Mouse (Mus musculus): ENCODE results near the gene Tbc1d22a. TPM values are rescaled to one million over a fixed set of nuclear protein-coding genes. Genes with fewer than 3 reads are reported as not detected.

Gene Tbc1d22a
- total RNA-seq, 2 experiments from 2014 or later: 12.5 to 13.0 TPM

DNA sequence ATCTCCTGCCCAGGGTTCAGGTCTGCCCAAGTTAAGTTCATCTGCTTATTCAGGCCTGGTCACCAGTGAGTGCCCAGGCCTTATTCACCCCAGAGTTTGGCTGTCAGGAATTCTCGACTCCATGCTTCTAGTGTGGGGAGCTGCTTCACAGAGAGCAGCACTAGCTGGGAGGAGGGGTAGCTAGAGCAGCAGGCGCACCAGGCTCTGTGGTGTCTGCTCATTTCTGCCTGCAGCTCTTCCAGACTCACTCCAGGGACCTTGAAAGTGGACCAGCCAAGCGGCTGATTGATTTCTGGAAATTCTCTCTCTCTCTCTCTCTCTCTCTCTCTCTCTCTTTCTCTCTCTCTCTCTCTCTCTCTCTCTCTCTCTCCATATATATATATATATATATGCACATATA lies 146.1 kb downstream of the Tbc1d22a start:
- no peak for ATAC-seq (replicated peaks; ENCODE audit: low FRiP score, low TSS enrichment, poor library complexity, severe bottlenecking)

DNA sequence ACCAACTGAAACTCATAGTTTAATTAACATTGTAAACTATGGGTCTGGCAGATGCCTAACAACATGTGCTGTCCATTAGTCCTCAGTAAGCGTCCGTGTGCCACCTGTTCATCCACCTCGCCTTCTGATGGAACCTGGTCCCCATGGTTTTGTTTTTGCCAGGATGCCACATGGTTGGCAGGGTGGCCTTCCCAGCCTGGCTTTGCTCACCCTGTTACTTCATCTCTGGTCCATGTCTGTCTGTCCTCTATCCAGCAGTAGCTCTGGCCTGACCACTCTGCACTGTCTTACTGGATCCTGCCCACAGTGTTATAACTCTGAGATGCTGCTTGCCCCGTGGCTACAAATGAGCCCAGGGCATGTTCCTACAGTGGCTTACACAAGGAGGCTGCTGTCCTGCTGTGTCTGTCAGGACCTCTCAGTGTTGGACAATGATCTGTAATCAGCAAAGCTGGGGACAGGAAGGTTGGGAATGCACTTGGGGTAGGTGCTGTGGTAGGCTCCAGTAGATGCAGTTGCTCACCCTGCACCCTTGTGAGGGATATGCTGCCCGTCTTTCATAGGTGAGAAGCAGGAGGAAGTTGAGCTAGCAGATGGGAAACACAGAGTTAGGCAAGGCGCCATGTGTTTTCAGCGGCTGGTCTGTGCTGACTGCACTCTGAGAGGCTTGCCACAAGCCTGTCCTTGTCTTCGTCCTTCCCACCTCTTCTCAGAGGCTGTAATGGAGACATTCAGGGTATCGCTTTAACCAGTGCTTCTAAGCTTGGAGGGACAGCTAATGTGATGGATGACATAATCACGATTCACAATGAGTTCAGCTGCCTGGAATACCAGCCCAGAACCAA lies 148.3 kb downstream of the Tbc1d22a start:
- ATAC-seq (replicated peaks; ENCODE audit: low FRiP score, low TSS enrichment, poor library complexity, severe bottlenecking): no peak

DNA sequence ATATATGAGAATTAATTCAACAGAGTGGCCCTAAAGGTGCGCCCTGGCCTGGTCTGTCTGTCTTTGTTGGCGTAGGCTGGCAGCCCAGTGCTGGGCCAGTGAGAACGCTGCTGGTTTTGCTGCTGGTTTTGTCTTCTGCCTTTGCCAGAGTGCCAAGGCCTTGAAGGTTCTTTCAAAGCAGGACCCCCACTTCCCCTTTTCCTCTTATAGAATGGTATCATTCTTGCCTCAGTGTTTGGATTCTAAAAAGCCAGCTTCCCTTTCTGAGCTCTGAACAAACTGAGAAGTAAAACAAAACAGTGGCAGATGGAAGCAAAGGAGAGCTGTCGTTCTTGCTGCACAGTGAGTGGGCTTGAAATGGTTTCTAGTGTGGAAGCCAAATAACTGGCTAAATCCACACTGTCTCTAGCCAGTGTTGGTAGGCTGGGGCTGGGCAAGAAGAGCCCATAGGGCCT lies 149.6 kb downstream of the Tbc1d22a start:
- no peak for ATAC-seq (replicated peaks; ENCODE audit: low FRiP score, low TSS enrichment, poor library complexity, severe bottlenecking)

DNA sequence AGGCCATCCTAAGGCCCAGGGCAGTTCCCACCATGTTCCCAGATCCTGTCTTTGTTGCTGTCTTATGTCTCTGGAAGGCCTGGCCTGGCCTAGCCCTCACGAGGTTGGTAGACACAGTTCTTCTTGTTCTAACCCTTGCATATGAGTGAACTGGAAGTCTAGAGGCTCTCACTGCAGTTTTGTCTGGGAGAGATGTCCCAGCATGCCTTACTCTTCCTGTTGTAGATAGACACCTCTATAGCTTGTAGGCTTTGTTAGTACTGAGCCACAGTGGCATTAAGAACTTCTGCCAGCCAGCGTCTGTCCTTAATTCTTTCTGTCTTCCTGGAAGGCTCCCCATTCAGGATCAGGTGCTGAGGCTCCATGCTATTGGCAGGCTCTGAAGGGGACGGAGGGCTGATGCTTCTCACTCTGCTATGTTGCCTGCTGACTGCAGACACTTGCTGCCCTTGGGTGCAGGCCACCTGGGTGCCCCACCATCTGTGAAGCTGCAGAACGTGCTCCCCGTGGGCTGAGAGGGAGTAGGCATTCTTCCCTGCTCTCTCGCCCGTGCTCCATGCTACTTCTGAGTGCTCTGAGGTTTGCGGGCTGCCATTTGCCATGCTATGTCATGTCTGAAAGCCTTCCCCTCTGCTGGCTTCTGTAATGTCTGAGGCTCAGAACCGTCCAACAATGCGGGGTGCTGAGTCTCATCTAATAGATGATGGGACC lies 150.8 kb downstream of the Tbc1d22a start:
- ATAC-seq (replicated peaks; ENCODE audit: low FRiP score, low TSS enrichment, poor library complexity, severe bottlenecking): no peak

DNA sequence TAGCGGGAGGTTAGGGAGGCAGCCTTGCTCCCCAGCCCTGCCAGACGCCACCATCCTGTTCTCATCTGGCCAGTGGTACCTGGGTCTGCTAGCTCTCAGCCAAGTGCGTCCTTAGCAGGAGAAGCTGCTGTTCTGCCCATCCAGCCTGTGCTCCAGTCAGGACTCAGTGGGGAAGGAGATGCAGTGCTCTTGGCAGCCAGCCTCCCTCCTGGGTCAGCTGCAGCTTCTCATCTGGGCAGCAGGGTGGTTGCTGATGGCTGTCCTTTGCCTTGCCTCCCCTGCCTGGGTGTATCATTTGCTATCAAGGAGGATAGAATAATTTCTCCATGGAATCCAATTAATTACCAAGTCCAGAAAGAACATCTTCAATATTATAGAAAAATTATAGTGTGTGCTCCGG lies 152.5 kb downstream of the Tbc1d22a start:
- ATAC-seq (replicated peaks; ENCODE audit: low FRiP score, low TSS enrichment, poor library complexity, severe bottlenecking): no peak

DNA sequence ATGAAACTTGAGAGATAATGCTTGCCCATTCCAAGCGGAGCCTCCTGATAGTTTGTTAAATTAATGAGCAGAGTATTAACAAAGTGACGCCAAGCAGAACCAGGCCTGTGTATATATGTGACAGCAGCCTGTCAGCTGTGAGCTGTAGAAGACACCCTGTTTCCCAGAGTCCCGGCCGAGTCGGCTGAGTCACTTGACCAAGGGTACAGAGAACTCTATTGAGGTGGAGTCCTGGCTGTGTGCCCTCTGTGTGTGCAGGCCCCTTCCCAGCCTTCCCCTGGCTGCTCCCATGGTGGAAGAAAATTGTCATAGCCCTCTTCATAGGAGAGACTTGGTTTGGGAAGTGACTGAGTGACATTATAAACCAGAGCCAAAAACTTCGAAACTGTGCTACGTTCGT lies 153.0 kb downstream of the Tbc1d22a start:
- ATAC-seq (replicated peaks; ENCODE audit: low FRiP score, low TSS enrichment, poor library complexity, severe bottlenecking): no peak

DNA sequence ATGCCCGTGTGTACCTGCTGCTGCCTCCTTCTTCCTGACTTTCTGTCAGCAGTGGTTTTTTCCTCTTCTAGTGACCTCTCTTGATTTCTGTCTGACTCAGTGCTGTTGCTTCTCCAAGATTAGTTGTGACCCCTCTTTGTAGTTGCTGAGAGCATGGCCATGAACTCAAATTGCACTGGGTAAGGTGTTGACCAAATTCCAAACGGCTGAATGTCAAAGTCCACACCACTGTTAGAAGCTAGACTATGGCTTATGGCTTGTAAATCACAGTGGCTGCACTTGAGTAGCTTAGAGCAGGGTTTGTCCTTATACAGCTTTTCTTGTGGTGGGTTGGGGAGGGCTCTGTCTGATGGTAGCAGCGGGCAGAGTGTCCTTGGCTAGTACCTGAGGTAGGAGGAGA lies 156.6 kb downstream of the Tbc1d22a start:
- ATAC-seq (replicated peaks; ENCODE audit: low FRiP score, low TSS enrichment, poor library complexity, severe bottlenecking): no peak

DNA sequence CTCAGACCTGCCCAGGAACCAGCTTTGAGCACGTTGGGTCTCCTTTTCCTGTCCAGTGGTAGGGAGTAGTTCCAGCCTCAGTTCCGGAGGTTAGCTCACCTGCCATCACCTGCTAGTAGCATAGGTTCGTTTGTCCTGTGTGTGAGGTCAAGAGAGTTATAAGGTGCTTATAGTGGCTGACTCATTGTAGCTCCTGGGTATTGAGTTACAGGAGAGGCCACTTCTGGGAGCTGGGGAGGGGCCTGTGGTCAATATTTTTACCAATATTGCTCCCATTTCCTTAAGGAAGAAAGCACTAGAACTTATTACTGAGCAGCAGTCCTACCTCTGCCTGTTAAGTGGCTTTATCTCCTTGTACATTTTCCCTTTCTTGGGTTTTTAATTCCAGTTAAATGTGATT lies 161.0 kb downstream of the Tbc1d22a start:
- no peak for ATAC-seq (replicated peaks; ENCODE audit: low FRiP score, low TSS enrichment, poor library complexity, severe bottlenecking)

DNA sequence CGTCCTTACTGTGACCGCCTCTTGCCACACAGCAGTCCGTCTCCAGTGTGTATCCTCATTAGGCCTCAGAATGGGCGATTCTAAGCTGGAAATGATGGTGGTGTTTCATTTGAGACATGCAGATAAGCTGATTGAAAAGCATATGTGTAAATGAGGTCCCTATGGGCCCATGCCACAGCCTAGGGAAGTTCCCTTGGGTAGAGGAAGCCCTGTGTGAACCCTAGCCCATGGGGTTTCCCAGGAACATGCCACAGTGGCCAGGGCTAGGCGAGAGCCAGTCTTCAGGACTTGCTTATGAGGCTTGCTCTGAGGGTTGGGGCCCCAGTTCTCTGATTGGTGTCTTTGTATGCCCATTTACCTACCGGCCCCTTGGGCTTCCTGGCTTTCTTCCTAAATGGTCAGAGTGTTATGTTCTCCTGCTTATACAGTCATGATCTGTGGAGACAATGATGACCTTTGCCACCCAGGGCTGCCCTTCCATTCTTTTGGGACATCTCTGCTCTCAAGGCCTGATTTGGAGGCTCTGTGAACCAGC lies 161.7 kb downstream of the Tbc1d22a start:
- no peak for ATAC-seq (replicated peaks; ENCODE audit: low FRiP score, low TSS enrichment, poor library complexity, severe bottlenecking)

DNA sequence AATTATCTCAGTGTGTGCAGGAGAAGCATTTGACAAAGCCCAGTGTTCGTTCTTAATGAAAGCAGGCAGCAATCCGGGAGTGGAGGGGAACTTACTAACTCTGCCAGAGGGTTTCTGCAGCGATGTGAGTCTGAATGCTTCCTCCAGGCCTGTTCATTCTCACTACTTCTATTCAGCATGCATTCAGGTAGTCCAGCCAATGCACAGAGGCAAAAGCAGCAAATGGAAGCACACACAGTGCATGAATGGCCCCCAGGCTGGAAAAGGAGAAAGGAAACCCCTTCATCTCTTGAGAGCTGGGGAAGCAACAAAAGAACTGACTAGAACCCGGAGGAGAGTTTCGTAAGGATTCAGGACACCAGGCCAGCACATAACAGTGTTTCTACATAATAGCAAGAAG lies 169.0 kb downstream of the Tbc1d22a start:
- no peak for ATAC-seq (replicated peaks; ENCODE audit: low FRiP score, low TSS enrichment, poor library complexity, severe bottlenecking)

DNA sequence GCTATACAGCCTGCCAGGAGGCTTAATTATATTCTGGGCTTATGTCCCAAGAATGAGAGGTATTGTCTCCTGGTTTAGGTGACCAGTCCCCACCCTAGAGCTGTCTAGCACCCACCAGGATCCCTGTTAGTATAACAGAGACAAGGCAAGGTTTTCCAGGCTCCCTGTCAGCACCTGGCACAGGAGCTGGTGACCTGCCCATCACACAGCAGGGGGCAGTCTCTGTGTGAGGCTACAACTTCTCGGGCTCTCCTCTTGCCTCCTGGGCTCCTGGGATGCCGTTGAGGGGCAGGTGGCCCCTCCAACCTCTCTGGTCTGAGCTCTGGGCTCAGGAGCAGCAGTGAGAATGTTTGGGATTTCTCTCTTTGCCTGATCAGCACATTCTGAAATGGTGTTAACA lies 171.2 kb downstream of the Tbc1d22a start:
- no peak for ATAC-seq (replicated peaks; ENCODE audit: low FRiP score, low TSS enrichment, poor library complexity, severe bottlenecking)

DNA sequence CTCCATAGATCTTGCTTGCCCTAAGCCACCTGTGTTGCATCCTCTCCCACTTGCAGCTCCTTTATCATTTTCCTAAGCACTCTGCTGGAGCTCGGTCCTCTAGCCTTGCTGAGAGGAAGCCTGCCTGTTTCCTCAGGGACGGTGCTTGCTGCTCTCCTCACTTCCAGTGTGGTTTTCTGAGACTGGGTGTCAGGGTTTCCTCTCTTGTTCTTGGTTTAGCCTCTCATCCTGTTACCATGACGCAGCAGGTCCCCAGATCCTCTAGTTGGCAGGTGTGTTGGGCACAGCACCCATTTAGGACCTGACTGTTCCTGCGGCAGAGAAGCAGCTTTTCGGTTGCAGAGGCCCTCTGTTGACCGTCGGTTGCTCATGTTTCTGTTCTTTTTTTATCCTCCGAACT lies 172.1 kb downstream of the Tbc1d22a start:
- no peak for ATAC-seq (replicated peaks; ENCODE audit: low FRiP score, low TSS enrichment, poor library complexity, severe bottlenecking)

DNA sequence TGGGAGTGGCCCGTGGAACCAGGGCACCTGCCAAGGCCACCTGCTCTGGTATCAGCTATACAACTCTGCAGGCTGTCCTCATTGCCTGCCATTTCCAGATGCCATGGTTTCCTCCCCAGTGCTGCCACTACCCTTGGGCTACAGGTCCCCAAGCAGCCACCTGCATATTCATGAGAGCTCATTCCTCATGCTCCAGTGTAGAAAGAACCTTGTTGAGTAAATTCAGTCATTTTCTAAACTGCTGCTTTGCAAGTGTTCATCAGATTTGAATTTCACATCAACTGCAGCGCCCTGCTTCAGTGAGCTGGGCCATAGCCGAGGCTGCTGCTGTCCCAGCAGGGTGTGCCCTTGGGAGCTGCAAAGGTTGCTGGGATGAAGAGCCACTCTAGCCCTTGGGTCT lies 174.3 kb downstream of the Tbc1d22a start:
- no peak for ATAC-seq (replicated peaks; ENCODE audit: low FRiP score, low TSS enrichment, poor library complexity, severe bottlenecking)

DNA sequence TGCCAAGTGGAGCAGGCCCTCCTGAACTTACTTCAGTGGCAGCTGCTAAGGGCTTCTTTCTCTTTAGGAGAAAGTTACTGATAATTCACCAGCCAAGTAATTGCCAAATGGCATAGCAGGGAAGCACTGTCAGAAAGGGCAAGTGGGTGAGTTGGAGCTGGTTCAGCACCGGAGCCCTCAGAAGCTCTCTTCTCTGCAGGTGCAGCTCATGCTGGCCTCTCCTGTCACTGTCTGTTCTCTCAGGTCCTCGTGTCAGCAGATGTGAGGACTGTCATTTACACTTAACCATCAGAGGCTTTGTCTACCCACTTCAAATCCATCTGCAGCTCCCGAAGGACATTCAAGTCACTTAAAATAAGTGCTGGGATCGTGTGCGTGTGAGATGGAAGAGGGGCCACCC lies 190.6 kb downstream of the Tbc1d22a start:
- no peak for ATAC-seq (replicated peaks; ENCODE audit: low FRiP score, low TSS enrichment, poor library complexity, severe bottlenecking)

DNA sequence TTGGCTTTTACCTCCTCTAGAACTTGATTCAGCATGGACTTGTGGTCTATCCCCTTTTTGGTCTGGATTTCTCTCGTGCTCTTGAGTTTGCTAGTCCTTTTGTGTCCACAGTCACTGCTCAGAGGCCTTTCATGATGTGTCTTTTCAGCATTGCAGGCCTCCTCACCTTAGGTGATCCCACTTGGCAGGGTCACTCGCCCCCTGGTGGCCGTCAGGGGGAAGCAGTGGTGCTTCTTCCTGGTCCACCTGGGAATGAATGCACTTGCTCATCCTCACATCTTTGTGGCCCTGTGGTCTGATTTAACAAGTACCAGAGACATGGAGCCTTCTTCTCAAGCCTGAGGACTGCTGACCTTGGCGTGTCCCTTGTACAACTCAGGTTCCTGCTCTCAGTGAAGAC lies 191.3 kb downstream of the Tbc1d22a start:
- ATAC-seq (replicated peaks; ENCODE audit: low FRiP score, low TSS enrichment, poor library complexity, severe bottlenecking): peak; percentile 77

DNA sequence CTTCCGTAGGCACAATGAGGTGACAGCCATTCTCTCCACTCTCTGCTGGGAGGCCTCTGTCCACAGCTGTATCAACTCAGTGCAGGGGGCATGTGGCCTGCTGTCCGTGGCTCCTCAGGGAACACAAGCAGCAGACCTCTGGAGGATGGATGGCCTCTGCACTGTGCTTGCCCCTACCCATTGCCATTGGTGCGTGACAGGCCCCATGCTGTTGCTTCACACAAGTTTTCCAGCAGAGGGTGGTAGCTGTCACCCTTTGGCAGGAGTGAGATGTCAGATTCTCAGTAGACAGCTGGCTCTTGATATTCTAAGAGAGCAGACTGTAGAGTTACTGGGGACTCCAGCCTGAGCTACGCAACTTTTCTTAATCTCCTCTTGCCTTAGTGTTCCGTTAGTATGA lies 195.1 kb downstream of the Tbc1d22a start:
- ATAC-seq (replicated peaks; ENCODE audit: low FRiP score, low TSS enrichment, poor library complexity, severe bottlenecking): 0 out of 2 replicates have a peak, but pooled peaks have one; percentile 22

DNA sequence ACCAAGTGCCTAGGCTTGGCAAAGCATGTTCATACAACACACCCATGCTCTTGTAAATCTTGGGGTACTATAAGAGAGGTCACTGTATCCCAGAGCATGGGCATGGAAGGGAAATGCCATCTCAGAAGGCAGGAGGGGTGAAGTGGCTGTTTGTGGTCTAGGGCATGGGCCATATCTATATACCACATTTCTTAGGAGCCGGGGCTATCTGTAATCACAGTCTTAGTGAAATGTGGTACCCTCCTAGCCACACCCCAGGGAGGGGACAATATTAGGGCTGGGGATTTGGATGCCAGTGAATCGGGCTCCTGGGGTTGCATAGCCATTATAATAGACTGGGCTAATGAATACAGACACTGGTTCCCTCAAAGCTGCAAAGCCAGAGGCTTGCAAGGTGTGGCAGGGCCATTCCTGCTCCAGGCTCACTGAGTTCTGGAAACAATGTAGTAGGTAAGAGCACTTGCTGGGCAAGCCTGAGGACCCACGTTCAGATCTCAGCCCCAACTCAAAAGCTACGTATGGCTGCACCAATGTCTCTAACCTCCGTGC lies 197.3 kb downstream of the Tbc1d22a start:
- peak; percentile 40 for ATAC-seq (replicated peaks; ENCODE audit: low FRiP score, low TSS enrichment, poor library complexity, severe bottlenecking)

DNA sequence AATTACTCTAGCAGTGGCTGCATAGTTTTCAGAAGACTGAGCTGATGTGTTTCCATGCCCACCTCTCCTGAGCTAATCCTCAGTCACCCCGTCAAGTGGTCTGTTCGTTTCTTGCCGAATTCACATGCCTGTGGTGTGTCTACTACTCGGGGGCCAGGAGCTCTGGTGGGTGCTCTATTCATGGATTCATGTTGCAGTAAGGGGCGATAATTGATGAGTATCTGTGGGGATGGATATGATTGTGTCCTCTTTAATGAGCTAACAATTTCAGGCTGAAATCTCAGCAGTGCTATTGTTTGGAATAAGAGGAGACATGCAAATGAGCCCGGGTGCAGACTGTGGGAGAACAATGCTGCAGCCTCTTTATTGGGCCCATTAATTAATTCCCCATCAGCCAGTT lies 201.7 kb downstream of the Tbc1d22a start:
- ATAC-seq (replicated peaks; ENCODE audit: low FRiP score, low TSS enrichment, poor library complexity, severe bottlenecking): no peak

DNA sequence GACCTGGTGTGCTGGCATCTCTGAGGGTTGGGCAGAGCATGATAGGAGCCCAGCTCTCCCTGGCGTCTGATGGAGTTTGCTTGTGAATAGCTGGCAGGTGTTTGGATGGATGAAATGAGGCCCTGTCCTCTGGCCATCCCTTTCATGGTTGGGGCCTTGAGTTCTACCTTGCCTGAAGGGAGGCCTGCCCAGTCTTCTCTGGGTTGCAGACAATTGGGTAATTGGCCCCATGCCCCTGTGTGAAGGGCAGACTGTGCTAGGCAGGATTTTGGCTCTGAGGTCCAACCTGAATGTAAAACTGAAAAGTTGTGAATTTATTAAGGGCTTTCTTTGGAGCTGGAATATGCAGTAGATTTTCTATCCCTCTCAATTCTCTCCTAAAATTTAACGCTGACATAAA lies 204.2 kb downstream of the Tbc1d22a start:
- no peak for ATAC-seq (replicated peaks; ENCODE audit: low FRiP score, low TSS enrichment, poor library complexity, severe bottlenecking)

DNA sequence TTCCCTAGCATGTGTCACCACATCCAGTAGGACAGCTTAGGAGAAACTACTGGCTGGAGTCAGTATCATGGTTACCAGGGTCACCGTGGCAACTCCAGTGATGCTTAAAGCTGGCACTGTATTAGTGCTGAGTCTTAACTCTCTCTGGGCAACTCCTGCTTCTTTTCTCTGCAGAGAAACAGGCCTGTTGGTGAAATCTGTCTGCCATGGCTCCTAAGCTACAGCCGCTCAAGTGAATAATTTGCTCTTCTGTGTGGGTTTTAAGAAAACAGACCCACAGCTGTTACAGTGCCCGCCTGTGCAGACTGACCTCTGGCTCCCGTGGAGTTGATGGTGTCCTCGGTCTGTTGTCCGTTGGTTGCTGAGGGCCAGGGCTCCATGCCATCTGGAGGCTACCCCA lies 205.4 kb downstream of the Tbc1d22a start:
- no peak for ATAC-seq (replicated peaks; ENCODE audit: low FRiP score, low TSS enrichment, poor library complexity, severe bottlenecking)
